In the genomic region with DNA sequence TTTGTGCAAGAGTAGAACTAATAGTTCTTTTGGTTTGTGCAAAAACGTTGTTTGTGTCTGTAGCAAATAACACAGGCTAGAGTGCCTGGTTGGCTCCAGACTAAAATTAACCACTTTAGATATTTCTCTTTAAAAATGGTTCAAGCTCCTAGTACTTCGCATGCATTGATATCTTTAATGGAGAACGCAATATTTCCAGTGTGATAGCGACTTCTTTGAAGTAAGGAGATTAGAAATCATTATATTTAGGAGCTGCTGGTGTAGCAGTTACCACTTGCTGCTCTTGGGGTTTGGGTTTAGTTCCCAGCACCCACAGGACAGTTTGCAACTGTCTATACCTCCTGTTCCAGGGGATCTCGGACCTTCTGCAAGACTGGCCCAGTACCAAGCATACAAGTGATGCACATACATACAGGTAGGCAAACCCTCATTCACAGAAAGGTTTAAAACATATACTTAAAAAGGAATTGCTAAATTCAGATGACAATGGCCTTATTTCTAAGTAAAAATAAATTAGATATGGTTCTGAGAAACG, we compare ENCODE assay signal across 9 mouse cellular contexts. TPM values are rescaled to one million over a fixed set of nuclear protein-coding genes. Genes with fewer than 3 reads are reported as not detected.
DNase-seq lines count a peak whose midpoint lies in the region; ATAC-seq lines count a peak whose summit lies in the region.
"Had no signal": no experiment of that assay in that cellular context is flagged by ENCODE, and none has a peak within 500 bp of the region (broad histone marks: within the 10 kb centered on the region; RNA-seq: fewer than 3 reads in every experiment).

No protein-coding gene starts in this region.

- ATAC-seq in erythroblast, adult 5-6 weeks (replicated peaks; ENCODE audit: low FRiP score, poor library complexity, severe bottlenecking): no peak
- no peak for ATAC-seq in forebrain, embryonic 12.5 days (ENCODE audit: low FRiP score)
- ATAC-seq in liver, embryonic 13.5 days (ENCODE audit: low read depth): no peak

- H3K9ac ChIP-seq in forebrain, embryonic 12.5 days: no peak overlapping the region
- peak overlapping the region; percentile 93 for H3K9ac ChIP-seq in liver, embryonic 13.5 days

- peaks cover 18% of the 10 kb centered on the region for H3K36me3 ChIP-seq in erythroblast, embryonic 14.5 days (ENCODE audit: control insufficient read depth)
- no peaks in the 10 kb centered on the region for H3K36me3 ChIP-seq in forebrain, embryonic 12.5 days (replicated peaks)
- no peaks in the 10 kb centered on the region for H3K36me3 ChIP-seq in liver, embryonic 13.5 days

- 45% methylated on average over 6 of the region's 6 CpGs for WGBS in forebrain, embryonic 12.5 days
- 29% methylated on average over 6 of the region's 6 CpGs for WGBS in liver, embryonic 13.5 days (ENCODE audit: insufficient replicate concordance)

- peak overlapping the region; percentile 74 for H3K4me2 ChIP-seq in forebrain, embryonic 12.5 days
- H3K4me2 ChIP-seq in liver, embryonic 13.5 days: peak overlapping the region; percentile 91

- peaks cover 2% of the 10 kb centered on the region; the same call in 1 of the 2 replicates for H3K9me3 ChIP-seq in erythroblast, embryonic 14.5 days (ENCODE audit: control insufficient read depth, low read length)
- no peaks in the 10 kb centered on the region for H3K9me3 ChIP-seq in forebrain, embryonic 12.5 days
- no peaks in the 10 kb centered on the region for H3K9me3 ChIP-seq in liver, embryonic 13.5 days (replicated peaks)

- DNase-seq in 3134 (ENCODE audit: extremely low read depth, insufficient read length, low spot score): peak; percentile 28
- DNase-seq in liver, embryonic 13.5 days: no peak
- DNase-seq in frontal cortex, postnatal 10 days (ENCODE audit: low spot score in 2 of 2): no peak
- DNase-seq in adrenal gland, adult 2 months: no peak
- no peak for DNase-seq in yolk sac, embryonic 10.5 days (ENCODE audit: low spot score)

- H3K4me3 ChIP-seq in erythroblast, embryonic 14.5 days (replicated peaks): peak overlapping the region; percentile 88
- peak overlapping the region; percentile 60 for H3K4me3 ChIP-seq in forebrain, embryonic 12.5 days (replicated peaks)
- H3K4me3 ChIP-seq in liver, embryonic 13.5 days (replicated peaks): peak overlapping the region; percentile 73

- peak overlapping the region; percentile 99 for H3K27ac ChIP-seq in forebrain, embryonic 12.5 days
- H3K27ac ChIP-seq in liver, embryonic 13.5 days: peak overlapping the region; percentile 100

- peaks cover 83% of the 10 kb centered on the region for H3K4me1 ChIP-seq in erythroblast, embryonic 14.5 days (ENCODE audit: control insufficient read depth)
- H3K4me1 ChIP-seq in forebrain, embryonic 12.5 days: peaks cover 43% of the 10 kb centered on the region
- peaks cover 59% of the 10 kb centered on the region for H3K4me1 ChIP-seq in liver, embryonic 13.5 days (replicated peaks)

- no peaks in the 10 kb centered on the region for H3K27me3 ChIP-seq in erythroblast, embryonic 14.5 days (ENCODE audit: control insufficient read depth)
- H3K27me3 ChIP-seq in forebrain, embryonic 12.5 days: no peaks in the 10 kb centered on the region
- H3K27me3 ChIP-seq in liver, embryonic 13.5 days: no peaks in the 10 kb centered on the region

RNA-seq across cellular contexts. Expression of gene Hist1h1b, which starts 0.7 kb away (rescaled TPM):
- polyA plus RNA-seq in erythroblast, embryonic 14.5 days (2012): 2.6 and 5.0 TPM in 2 replicates
- total RNA-seq in erythroblast, adult 5-6 weeks (2015; ENCODE audit: low replicate concordance): 491 and 530 TPM in 2 replicates
- total RNA-seq in erythroblast, adult 5-6 weeks (2017; ENCODE audit: low replicate concordance): 1,333 and 2,653 TPM in 2 replicates
- polyA plus RNA-seq in forebrain, embryonic 12.5 days (2016; fragmentation: Nextera tagmentation; extraction: Ambion mirVana): 44.0 and 46.6 TPM in 2 replicates
- 37.3 and 37.6 TPM in 2 replicates for polyA plus RNA-seq in liver, embryonic 13.5 days (2015; fragmentation: Nextera tagmentation; extraction: Ambion mirVana)
- 10 to 100 TPM; 11.6 to 11.7 TPM for total RNA-seq in adrenal gland, adult 2 months (2021)
- 0.34 and 0.37 TPM in 2 replicates for polyA plus RNA-seq in adrenal gland, adult 2 months (2012; rRNA removed)

RNA-seq across cellular contexts. Expression of gene Hist1h3i, which starts 2.1 kb away (rescaled TPM):
- 16.8 and 41.5 TPM in 2 replicates for polyA plus RNA-seq in erythroblast, embryonic 14.5 days (2012)
- 143 and 204 TPM in 2 replicates for total RNA-seq in erythroblast, adult 5-6 weeks (2015; ENCODE audit: low replicate concordance)
- 142 and 186 TPM in 2 replicates for total RNA-seq in erythroblast, adult 5-6 weeks (2017; ENCODE audit: low replicate concordance)
- 166 and 188 TPM in 2 replicates for polyA plus RNA-seq in forebrain, embryonic 12.5 days (2016; fragmentation: Nextera tagmentation; extraction: Ambion mirVana)
- polyA plus RNA-seq in liver, embryonic 13.5 days (2015; fragmentation: Nextera tagmentation; extraction: Ambion mirVana): 164 and 194 TPM in 2 replicates
- 10 to 100 TPM; 41.4 to 42.7 TPM for total RNA-seq in adrenal gland, adult 2 months (2021)
- 16.8 and 25.5 TPM in 2 replicates for polyA plus RNA-seq in adrenal gland, adult 2 months (2012; rRNA removed)

RNA-seq across cellular contexts. Expression of gene Hist1h2an, which starts 5.9 kb away (rescaled TPM):
- polyA plus RNA-seq in erythroblast, embryonic 14.5 days (2012): 15.8 and 41.3 TPM in 2 replicates
- not detected in 2 replicates for total RNA-seq in erythroblast, adult 5-6 weeks (2015; ENCODE audit: low replicate concordance)
- total RNA-seq in erythroblast, adult 5-6 weeks (2017; ENCODE audit: low replicate concordance): 456 and 497 TPM in 2 replicates
- polyA plus RNA-seq in forebrain, embryonic 12.5 days (2016; fragmentation: Nextera tagmentation; extraction: Ambion mirVana): 13.9 and 15.0 TPM in 2 replicates
- polyA plus RNA-seq in liver, embryonic 13.5 days (2015; fragmentation: Nextera tagmentation; extraction: Ambion mirVana): 5.8 and 15.9 TPM in 2 replicates
- total RNA-seq in adrenal gland, adult 2 months (2021): 1 to 10 TPM; 3.4 to 4.6 TPM
- 4.2 TPM in 1 of 2 replicates, not detected in the other for polyA plus RNA-seq in adrenal gland, adult 2 months (2012; rRNA removed)
- polyA plus RNA-seq: cortical plate, adult 2 months had no signal

RNA-seq across cellular contexts. Expression of gene Hist1h2bp, which starts 6.2 kb away (rescaled TPM):
- 2.2 and 5.1 TPM in 2 replicates for polyA plus RNA-seq in erythroblast, embryonic 14.5 days (2012)
- 4.4 and 5.8 TPM in 2 replicates for total RNA-seq in erythroblast, adult 5-6 weeks (2015; ENCODE audit: low replicate concordance)
- total RNA-seq in erythroblast, adult 5-6 weeks (2017; ENCODE audit: low replicate concordance): 33.7 and 47.3 TPM in 2 replicates
- polyA plus RNA-seq in forebrain, embryonic 12.5 days (2016; fragmentation: Nextera tagmentation; extraction: Ambion mirVana): 3.0 and 5.2 TPM in 2 replicates
- polyA plus RNA-seq in liver, embryonic 13.5 days (2015; fragmentation: Nextera tagmentation; extraction: Ambion mirVana): 2.8 and 3.8 TPM in 2 replicates
- total RNA-seq in adrenal gland, adult 2 months (2021): 10 to 100 TPM in 1 of 2 experiments, 1 to 10 TPM in 1; 8.5 to 10.7 TPM
- polyA plus RNA-seq in adrenal gland, adult 2 months (2012; rRNA removed): 1.6 TPM in 1 of 2 replicates, not detected in the other

RNA-seq across cellular contexts. Expression of gene Hist1h2bn, which starts 27.2 kb away (rescaled TPM):
- polyA plus RNA-seq in erythroblast, embryonic 14.5 days (2012): 2.7 and 5.2 TPM in 2 replicates
- total RNA-seq in erythroblast, adult 5-6 weeks (2015; ENCODE audit: low replicate concordance): 229 and 365 TPM in 2 replicates
- total RNA-seq in erythroblast, adult 5-6 weeks (2017; ENCODE audit: low replicate concordance): 952 and 1,236 TPM in 2 replicates
- 4.9 and 5.2 TPM in 2 replicates for polyA plus RNA-seq in forebrain, embryonic 12.5 days (2016; fragmentation: Nextera tagmentation; extraction: Ambion mirVana)
- 4.4 and 14.4 TPM in 2 replicates for polyA plus RNA-seq in liver, embryonic 13.5 days (2015; fragmentation: Nextera tagmentation; extraction: Ambion mirVana)
- 10 to 100 TPM; 16.7 to 17.2 TPM for total RNA-seq in adrenal gland, adult 2 months (2021)
- 2.5 and 8.2 TPM in 2 replicates for polyA plus RNA-seq in adrenal gland, adult 2 months (2012; rRNA removed)
